Mouse (Mus musculus) kidney, postnatal 4 days (tissue): Measurements from ENCODE around the gene Nudt2.
A peak's percentile ranks its signal among the peaks of the same experiment; 100 is the strongest.
"Not testable (repeated sequence)": the region's sequence is repeated elsewhere in the genome, so short reads cannot be mapped to it uniquely, and the experiment has no call there.

Source experiments
- DNase-seq, 2 experiments: peaks; one replicate each; pipeline ENCODE4 v3.0.0; 2021; ENCODE audit warnings: mixed read lengths in 2 of 2

Gene Nudt2

GRCm38 (mm10) chr4:41464345-41465286 lies at the start of gene Nudt2, which contains the start of gene Kif24:
Gene Nudt2 (plus strand): TSS chr4:41465151.
Gene Kif24 (minus strand): TSS chr4:41464887.
- DNase-seq: peak; percentile 96 to 99

- no peak for DNase-seq
Measured at GRCm38 (mm10) chr4:41416966-41417365, 48.0 kb upstream of the Nudt2 start.

DNA sequence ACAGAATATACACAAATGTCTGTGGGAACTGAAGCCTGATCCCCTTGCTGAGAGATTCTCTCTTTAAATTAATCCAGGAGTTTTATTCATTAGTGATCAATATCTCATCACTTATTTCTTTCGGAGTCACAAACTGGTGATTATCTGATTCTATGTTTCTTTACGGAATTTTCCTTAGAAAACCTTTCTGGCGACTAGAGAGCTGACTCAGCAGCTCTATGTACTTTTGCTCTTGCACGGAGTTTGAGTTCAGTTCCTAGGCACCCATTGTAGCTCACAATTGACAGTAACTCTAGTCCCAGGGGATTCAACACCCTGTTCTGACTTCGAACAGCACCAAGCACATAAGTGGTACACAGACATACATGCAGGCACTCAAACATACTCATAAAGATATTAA lies 26.0 kb upstream of the Nudt2 start:
- no peak for DNase-seq

GRCm38 (mm10) chr4:41442790-41443302 lies 22.1 kb upstream of the Nudt2 start:
- DNase-seq: peak; percentile 6 to 16

DNA sequence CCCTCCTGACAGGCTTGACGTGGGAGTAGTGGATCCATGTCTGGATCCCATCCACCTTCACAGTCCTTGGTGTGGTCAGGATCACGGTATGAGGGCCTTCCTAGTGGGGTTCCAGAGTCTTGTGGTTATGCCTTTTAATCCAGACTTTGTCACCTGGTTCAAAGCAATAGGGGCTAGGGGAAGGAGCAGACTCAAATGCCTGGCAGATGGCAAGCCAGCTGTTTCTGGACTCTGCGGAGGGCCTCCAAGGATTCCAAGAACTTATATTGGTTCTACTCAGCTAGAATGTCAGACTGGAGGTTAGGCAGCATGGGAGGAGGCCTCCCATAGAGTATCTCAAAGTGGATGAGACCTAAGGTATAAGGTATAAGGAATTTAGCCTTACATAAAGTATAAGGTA lies 17.4 kb upstream of the Nudt2 start:
- no peak for DNase-seq

GRCm38 (mm10) chr4:41460690-41461089 lies 4.3 kb upstream of the Nudt2 start:
- DNase-seq: no peak

DNA sequence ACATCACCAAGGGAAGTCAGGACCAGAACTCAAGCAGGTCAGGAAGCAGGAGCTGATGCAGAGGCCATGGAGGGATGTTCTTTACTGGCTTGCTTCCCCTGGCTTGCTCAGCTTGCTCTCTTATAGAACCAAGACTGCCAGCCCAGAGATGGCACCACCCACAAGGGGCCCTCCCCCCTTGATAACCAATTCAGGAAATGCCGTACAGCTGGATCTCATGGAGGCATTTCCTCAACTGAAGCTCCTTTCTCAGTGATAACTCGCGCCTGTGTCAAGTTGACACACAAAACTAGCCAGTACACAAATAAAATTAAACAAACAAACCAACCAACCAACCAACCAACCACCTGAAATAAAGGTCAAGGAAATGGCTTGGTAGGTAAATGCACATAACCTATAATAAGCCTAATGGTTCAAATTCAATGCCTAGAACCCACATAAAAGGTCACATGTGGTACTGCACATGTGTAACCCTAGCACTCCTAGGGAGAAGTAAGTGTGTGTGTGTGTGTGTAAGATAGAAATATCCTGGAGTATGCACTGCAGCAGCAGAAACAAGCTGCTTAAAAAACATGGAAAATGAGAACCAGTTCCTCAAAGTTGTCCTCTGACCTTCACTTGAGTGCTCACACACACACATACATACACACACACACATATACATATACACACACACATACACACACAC lies 1.8 kb upstream of the Nudt2 start:
- DNase-seq: not testable (repeated sequence)

- no peak for DNase-seq
Measured at GRCm38 (mm10) chr4:41465287-41465665, 325 bp downstream of the Nudt2 start.

DNA sequence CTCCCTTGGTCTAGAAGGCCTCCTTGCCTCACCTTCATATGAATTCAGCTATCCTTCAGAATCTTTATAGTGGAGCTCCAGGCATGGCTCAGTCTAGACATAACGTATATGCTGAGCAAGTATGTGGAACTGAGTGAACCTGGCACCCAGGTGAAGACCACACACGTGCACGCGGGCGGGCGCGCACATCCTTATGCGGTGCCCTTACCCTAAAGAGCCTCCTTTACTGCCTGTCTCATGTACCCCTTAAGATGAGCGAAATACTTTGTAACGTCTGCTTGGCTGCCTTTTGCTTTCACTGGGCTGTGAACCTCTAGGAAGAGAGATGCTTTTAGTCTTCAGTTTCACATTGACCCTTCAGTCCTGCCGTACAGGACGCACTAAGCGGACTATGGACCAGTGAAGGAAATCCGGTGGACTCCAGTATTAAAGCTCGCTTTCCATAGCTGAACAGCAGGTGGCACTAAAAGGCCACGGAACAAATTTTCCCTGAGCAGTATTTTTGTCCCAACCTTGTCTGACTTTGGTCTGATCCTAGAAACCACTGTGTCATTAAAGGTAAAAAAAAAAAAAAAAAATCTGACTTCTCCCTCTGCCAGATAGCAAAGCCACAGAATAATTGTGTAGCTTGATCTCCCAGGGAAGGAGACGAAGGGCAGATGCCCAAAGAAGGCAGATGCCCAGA lies 3.6 kb downstream of the Nudt2 start:
- peak; percentile 78 to 83 for DNase-seq

- no peak for DNase-seq
Measured at GRCm38 (mm10) chr4:41469199-41469598, 4.2 kb downstream of the Nudt2 start.

DNA sequence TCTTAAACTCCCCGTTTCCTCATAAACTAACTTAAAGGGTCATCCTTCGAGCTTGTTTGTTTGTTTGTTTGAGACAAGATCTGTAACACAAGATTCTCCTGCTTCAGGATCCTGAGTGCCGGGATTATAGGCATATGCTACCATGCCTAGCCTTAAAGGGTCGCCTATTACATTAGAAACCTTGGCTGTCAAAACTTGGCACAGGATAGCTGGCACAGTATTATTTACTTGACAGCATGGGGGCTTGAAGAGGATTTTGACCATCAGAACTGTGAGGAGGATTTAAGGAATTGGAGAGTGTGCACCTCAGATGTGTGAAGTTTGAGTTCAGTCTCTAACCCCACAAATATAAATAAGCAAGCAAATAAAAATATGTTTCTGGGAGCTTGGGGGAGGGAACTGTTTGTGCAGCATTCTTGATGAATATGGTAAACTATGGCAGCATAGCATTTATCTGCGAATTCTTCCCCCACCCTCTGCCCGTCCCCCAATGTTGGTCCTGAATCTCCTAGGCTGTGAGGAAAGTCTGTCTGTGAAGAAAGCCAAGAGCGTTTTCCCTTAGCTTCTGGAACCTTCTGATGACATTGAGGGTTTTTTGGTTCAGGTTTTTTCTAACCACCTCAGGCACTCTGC lies 5.2 kb downstream of the Nudt2 start:
- DNase-seq: no peak

- no peak for DNase-seq
Measured at GRCm38 (mm10) chr4:41470684-41471383, 5.9 kb downstream of the Nudt2 start.

DNA sequence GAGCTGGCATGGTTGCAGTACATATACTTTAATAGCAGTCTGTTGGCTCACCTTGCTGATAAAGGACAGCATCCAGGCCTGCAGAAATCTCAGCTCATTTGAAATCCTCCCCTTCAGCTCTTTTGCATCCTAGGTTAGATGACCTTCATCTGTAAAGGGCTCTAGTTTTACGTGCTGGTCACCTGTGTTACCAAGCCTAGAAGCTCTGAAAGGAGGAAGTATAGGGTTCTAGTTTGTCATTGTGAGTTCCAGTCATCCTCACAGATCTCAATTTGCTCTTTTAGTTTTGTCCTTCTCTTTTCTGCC lies 6.4 kb downstream of the Nudt2 start:
- DNase-seq: no peak

- DNase-seq: no peak
Measured at GRCm38 (mm10) chr4:41477648-41478160, 12.8 kb downstream of the Nudt2 start.

DNA sequence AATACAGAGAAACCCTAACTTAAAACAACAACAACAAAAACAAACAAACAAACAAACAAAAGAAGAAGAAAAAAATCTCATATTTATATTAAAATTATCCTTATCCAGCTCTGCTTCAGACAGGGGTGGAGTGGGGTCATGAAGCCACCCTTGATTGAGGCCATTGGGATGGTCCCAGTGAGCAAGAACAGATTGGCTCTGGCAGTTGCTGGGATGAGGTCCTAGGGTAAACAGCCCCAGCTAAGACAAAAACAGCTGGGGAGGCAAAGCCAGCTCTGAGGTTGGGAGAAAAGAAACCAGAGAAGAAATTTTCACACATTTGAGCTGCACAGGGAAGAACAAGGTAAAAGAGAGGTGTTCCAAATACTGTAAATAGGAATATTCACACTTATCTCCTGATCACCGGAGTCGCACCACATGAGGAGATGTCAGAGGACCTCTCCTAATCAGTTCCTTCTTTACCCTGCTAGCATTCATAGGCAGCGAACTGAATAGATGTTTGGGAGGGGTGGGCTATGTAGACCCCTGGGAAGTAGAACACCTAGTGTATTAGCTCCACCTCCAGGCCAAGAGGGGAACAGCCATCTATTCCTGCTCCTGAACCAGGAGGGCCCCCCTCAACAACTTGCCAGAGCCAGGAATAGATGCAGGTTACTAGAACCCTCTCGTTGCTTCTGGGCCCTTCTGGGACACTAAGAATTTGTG lies 14.0 kb downstream of the Nudt2 start:
- no peak for DNase-seq

GRCm38 (mm10) chr4:41479456-41479804 lies 14.5 kb downstream of the Nudt2 start:
- peak; percentile 51 to 58 for DNase-seq

- DNase-seq: no peak
Measured at GRCm38 (mm10) chr4:41480254-41480653, 15.3 kb downstream of the Nudt2 start.

GRCm38 (mm10) chr4:41481601-41482017 lies 16.7 kb downstream of the Nudt2 start:
- peak; percentile 73 to 80 for DNase-seq

- no peak for DNase-seq
Measured at GRCm38 (mm10) chr4:41492951-41493350, 28.0 kb downstream of the Nudt2 start.

DNA sequence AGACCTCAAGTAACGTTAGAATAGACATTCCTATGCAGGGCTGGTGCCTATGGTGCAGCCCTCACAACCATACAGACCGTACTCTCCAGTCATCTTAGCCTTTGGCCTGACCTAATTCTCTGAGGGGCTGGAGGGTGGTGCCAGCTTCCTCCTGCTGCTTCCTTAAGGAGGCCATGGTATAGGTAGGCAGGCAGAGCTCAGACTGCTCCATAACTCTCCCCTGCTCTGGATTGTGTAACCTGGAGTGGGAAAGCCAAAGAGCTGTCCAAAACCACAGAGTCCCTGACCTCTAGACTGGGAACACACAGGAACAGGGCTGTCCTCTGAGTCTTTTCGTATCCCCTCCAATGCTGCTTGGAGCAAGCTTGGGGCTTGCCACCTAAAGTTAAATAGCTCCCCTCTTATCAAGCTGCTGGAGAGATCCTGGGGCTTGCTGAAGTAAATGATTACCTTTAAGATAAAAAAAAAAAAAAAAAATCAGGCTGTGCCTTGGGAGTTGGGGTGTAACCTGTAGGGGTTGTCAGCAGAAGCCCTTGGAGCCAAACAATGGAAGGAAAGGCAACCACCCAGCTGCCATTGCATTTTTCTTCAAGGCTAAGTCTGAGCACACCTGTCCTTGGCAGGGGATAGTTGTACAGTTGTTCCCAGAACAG lies 28.6 kb downstream of the Nudt2 start:
- no peak for DNase-seq

- DNase-seq: peak in 1 of 2 experiments; percentile 40
Measured at GRCm38 (mm10) chr4:41494378-41494777, 29.4 kb downstream of the Nudt2 start.
